Mouse (Mus musculus): Measurements from ENCODE around the gene Tns1.

GRCm38 (mm10) chr1:73978576-73978975 is 145.7 kb downstream of the Tns1 start:
- no peak for TF ChIP-seq GATA1 (IDR thresholded peaks at IDR 0.05; ENCODE audit: borderline replicate concordance, low read length)
- no peak for TF ChIP-seq FLI1 (IDR thresholded peaks at IDR 0.05; ENCODE audit: low read length)

All from megakaryocyte, embryonic 14.5 days (primary cell).